Mouse (Mus musculus): Measurements from ENCODE around the gene Mchr1. TPM values are rescaled to one million over a fixed set of nuclear protein-coding genes. Genes with fewer than 3 reads are reported as not detected.

Gene Mchr1
- total and polyA plus RNA-seq, 3 experiments = not detected

GRCm38 (mm10) chr15:81190011-81190629 is 45.2 kb upstream of the Mchr1 start:
- peak overlapping the region; percentile 72 to 95 (median 90) for H3K4me3 ChIP-seq (replicated peaks in 1 of 3; ENCODE audit: low read depth in 2 of 3, low read length in 2 of 3, poor library complexity in 1 of 3)
- no peaks in the 10 kb centered on the region for H3K27me3 ChIP-seq (replicated peaks)
- peaks cover 0 to 22% of the 10 kb centered on the region in 2 experiments for H3K36me3 ChIP-seq (replicated peaks in 1 of 2; ENCODE audit: control insufficient read depth in 1 of 2, insufficient read depth in 1 of 2, low read length in 1 of 2)
- peaks cover 5 to 26% of the 10 kb centered on the region in 2 experiments; a peak in 3 of 4 replicates for H3K4me1 ChIP-seq (ENCODE audit: control insufficient read depth in 1 of 2, insufficient read depth in 2 of 2)
- H3K79me2 ChIP-seq (replicated peaks; ENCODE audit: control insufficient read depth, extremely low read depth, insufficient read depth, poor library complexity, severe bottlenecking) = no peaks in the 10 kb centered on the region; the same call in none of the 2 replicates
- no peak overlapping the region for H3K27ac ChIP-seq (ENCODE audit: insufficient read depth, low read depth)
- no peaks in the 10 kb centered on the region for H3K9me3 ChIP-seq (replicated peaks; ENCODE audit: low read length)
- in situ Hi-C loops (cut with MboI; ENCODE audit: low pct_ligation_motif_present, low pct_unique_long_range_greater_than_20kb, low sequenced_read_pairs) = loop anchor here (25.0 kb wide), 1 partner anchor 478 kb away; the partner anchor contains the start of gene Tnrc6b
- no peak for DNase-seq (ENCODE audit: extremely low read depth)
- peak overlapping the region; percentile 57 for H3K4me2 ChIP-seq (ENCODE audit: insufficient read depth, low read depth, poor library complexity, severe bottlenecking)
- peak; percentile 37 for TF ChIP-seq MXI1 (IDR thresholded peaks at IDR 0.05; ENCODE audit: low read depth, low read length)
- no peak for TF ChIP-seq MAX (IDR thresholded peaks at IDR 0.05; ENCODE audit: low read length)
- TF ChIP-seq ETS1 (conservative IDR thresholded peaks at IDR 0.05; ENCODE audit: low read depth, low read length) = no peak
- TF ChIP-seq ZC3H11A (IDR thresholded peaks at IDR 0.05; ENCODE audit: low read depth, low read length) = no peak
- TF ChIP-seq ZKSCAN1 (IDR thresholded peaks at IDR 0.05; ENCODE audit: borderline replicate concordance, low read depth, low read length) = no peak
- TF ChIP-seq PAX5 (IDR thresholded peaks at IDR 0.05; ENCODE audit: low read length) = no peak
- TF ChIP-seq SIN3A (IDR thresholded peaks at IDR 0.05; ENCODE audit: low read length) = no peak
- no peak for TF ChIP-seq KAT2A (IDR thresholded peaks at IDR 0.05; ENCODE audit: insufficient replicate concordance, low read length)
- TF ChIP-seq JUND (conservative IDR thresholded peaks at IDR 0.05; ENCODE audit: low read depth, low read length) = no peak
- TF ChIP-seq IRF4 (IDR thresholded peaks at IDR 0.05; ENCODE audit: low read depth, low read length) = no peak
- 0 out of 2 replicates have a peak, but pooled peaks have one; percentile 11 for TF ChIP-seq TCF12 (IDR thresholded peaks at IDR 0.05; ENCODE audit: low read depth, low read length)
- TF ChIP-seq SMC3 (IDR thresholded peaks at IDR 0.05; ENCODE audit: low read depth, low read length) = no peak
- no peak for TF ChIP-seq UBTF (IDR thresholded peaks at IDR 0.05; ENCODE audit: low read depth, low read length)
- dilution Hi-C loops (cut with MboI; ENCODE audit: extremely low pct_ligation_motif_present, extremely low pct_unique_long_range_greater_than_20kb, low sequenced_read_pairs) = no loop called here
- H3K9ac ChIP-seq (ENCODE audit: insufficient read depth, low read depth) = peak overlapping the region; percentile 53

- peak; percentile 82 for TF ChIP-seq ELF1 (IDR thresholded peaks at IDR 0.05; ENCODE audit: low read depth, low read length)
- no peak for TF ChIP-seq CTCF (conservative IDR thresholded peaks at IDR 0.05 in 1 of 2, IDR thresholded peaks at IDR 0.05 in 1 of 2; ENCODE audit: low read depth in 2 of 2, low read length in 2 of 2)
- TF ChIP-seq HCFC1 (IDR thresholded peaks at IDR 0.05; ENCODE audit: low read depth, low read length) = peak; percentile 73
- TF ChIP-seq ZMIZ1 (IDR thresholded peaks at IDR 0.05; ENCODE audit: low read depth, low read length) = no peak
- peak; percentile 80 for TF ChIP-seq NRF1 (IDR thresholded peaks at IDR 0.05; ENCODE audit: low read depth, low read length)
- TF ChIP-seq MAZ (IDR thresholded peaks at IDR 0.05; ENCODE audit: low read depth, low read length) = peak; percentile 61; the same call in 1 of the 2 replicates
- 0 out of 2 replicates have a peak, but pooled peaks have one; percentile 4 for TF ChIP-seq MXI1 (IDR thresholded peaks at IDR 0.05; ENCODE audit: low read depth, low read length)
- no peak for TF ChIP-seq MAX (IDR thresholded peaks at IDR 0.05; ENCODE audit: low read length)
- no peak for TF ChIP-seq EP300 (IDR thresholded peaks at IDR 0.05; ENCODE audit: low read length)
- peak; percentile 70 for TF ChIP-seq POLR2A (IDR thresholded peaks at IDR 0.05; ENCODE audit: low read depth, low read length)
- no peak for TF ChIP-seq MEF2A (IDR thresholded peaks at IDR 0.05; ENCODE audit: borderline replicate concordance, low read depth, low read length)
- peak; percentile 71 for TF ChIP-seq JUN (IDR thresholded peaks at IDR 0.05; ENCODE audit: insufficient read depth, low read depth, low read length)
- peak; percentile 93 for TF ChIP-seq CHD2 (IDR thresholded peaks at IDR 0.05; ENCODE audit: low read length)
- Histone ChIP-seq H3K79me2 (replicated peaks; ENCODE audit: control insufficient read depth, extremely low read depth, insufficient read depth, poor library complexity, severe bottlenecking) (no peaks in the 10 kb centered on the region; the same call in none of the 2 replicates), H3K4me3 (replicated peaks in 1 of 3; ENCODE audit: low read depth in 2 of 3, low read length in 2 of 3, poor library complexity in 1 of 3) (peak within 1 kb of the TSS; percentile 72 to 95 (median 90)), H3K36me3 (replicated peaks in 1 of 2; ENCODE audit: control insufficient read depth in 1 of 2, insufficient read depth in 1 of 2, low read length in 1 of 2) (peaks cover 0 to 22% of the 10 kb centered on the region in 2 experiments), H3K9me3 (replicated peaks; ENCODE audit: low read length) (no peaks in the 10 kb centered on the region), H3K4me2 (ENCODE audit: insufficient read depth, low read depth, poor library complexity, severe bottlenecking) (peak within 1 kb of the TSS; percentile 79), H3K27me3 (replicated peaks) (no peaks in the 10 kb centered on the region), H3K9ac (ENCODE audit: insufficient read depth, low read depth) (peak within 1 kb of the TSS; percentile 69), H3K4me1 (ENCODE audit: control insufficient read depth in 1 of 2, insufficient read depth in 2 of 2) (peaks cover 10 to 30% of the 10 kb centered on the region in 2 experiments; a peak in 3 of 4 replicates), H3K27ac (ENCODE audit: insufficient read depth, low read depth) (no peak within 1 kb of the TSS)
- DNase-seq (ENCODE audit: extremely low read depth) = peak; percentile 99
- in situ Hi-C loops (cut with MboI; ENCODE audit: low pct_ligation_motif_present, low pct_unique_long_range_greater_than_20kb, low sequenced_read_pairs) = loop anchor here (25.0 kb wide), 1 partner anchor 478 kb away; the partner anchor contains the start of gene Tnrc6b
- dilution Hi-C loops (cut with MboI; ENCODE audit: extremely low pct_ligation_motif_present, extremely low pct_unique_long_range_greater_than_20kb, low sequenced_read_pairs) = no loop called here
These were observed 44.6 kb upstream of the Mchr1 start, which contains the start of gene Mrtfa for GRCm38 (mm10) chr15:81190630-81191178. TSS of gene Mrtfa (minus strand) at chr15:81190757.

All from CH12.LX (cell line).